Mouse (Mus musculus) A20 (cell line): Measurements from ENCODE around the gene Tapt1.

ENCODE experiments used
- DNase-seq: peaks from one replicate; pipeline ENCODE4 v3.0.0-alpha.2; 2011; ENCODE audit warnings: low read depth, low spot score

The Tapt1 gene

DNA sequence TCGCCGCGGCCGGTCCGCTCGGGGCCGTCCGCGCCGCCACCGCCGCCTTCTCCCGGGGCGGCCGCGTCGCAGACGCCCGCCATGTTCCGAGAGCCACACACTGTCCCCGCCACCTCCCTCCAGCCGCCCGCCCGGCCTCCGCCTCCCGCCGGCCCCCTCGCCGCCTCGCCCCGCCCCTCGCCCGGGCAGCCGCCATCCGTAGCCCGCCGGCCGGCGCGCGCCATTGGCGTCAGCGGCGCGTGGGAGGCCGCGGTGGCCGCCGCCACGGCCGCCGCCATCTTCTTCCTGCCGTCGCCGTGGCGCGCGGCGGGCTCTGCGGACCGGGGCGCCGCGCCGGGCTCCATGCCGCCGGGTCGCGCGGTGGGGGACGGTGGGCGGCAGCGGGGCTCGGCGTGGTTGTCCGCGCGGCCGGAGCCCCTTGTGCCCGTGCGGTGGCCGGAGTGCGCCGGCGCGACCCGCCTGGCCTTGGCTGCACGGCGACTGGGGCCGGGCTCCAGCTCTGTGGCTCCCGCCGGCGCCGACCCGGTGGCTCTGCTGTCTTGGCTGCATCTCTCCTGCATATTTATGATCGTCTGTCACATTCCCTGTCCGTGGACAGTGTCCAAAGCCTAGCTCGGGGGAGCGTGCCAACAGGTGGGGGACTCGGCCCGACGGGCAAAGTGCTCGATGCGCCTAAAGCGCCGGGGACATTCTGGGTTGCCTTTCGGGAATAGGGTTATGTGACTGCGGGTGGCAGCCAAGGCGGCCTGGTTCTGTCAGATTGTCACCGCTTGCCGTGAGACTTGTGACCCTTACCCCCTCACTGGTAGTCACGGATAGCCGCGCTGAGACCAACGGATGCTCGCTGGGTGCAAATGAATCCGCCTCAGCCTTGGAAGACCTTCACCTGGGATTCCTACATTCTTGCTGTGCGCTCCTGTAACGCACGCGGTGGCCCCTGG is at the start of gene Tapt1:
Gene Tapt1, minus strand, starts transcription at position 106 of the 941 bp plus-strand sequence.
- peak; percentile 75 for DNase-seq

DNA sequence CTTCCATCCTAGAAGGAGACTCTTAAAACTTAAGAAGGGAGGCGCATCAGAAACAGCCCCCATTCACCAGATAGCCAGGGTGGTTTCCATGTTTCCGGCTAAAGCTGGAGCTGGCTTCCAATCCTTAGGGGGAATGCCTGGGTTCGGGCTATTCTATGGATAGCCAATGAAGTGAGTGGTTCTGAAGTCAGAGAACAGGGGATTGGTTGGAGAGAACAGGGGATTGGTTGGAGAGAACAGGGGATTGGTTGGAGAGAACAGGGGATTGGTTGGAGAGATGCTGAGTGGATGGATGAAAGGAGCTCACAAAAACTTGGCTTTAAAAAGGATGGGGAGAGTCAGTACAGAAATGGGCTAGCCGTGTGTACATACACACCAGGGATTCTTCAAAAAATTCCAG is 45.1 kb upstream of the Tapt1 start:
- DNase-seq = no peak

DNA sequence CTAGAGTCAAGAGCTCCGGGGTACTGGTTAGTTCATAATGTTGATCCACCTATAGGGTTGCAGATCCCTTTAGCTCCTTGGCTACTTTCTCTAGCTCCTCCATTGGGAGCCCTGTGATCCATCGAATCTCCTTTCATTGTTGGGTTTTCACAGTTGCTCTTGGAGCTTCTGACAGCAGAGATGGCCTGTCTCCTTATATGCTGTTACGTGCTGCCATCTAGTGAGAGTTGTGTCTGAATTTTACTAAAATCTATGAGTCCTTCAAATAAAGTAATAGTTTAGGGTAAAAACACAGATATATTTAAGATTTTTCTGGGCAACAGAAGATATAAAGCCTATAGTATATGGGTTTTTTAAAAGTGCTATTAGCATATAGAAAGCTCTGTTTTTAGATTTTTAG is 42.1 kb upstream of the Tapt1 start:
- peak; percentile 36 for DNase-seq

DNA sequence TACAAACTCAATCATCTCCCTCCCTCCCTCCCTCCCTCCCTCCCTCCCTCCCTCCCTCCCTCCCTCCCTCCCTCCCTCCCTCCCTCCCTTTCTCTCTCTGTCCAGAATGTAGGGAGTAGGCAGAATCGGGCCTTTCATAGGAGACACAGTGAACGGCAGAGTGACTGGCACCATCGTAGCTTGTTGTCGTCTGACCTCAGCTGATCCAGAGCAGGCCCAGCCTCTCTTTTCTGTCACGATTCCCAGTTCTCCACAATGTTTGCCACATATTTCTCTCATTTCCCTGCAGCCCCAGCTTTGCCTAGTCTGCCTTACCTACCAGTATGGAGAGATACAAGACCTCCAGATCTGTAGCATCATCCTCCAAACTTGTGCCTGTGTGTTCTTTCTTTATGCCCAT is 35.3 kb upstream of the Tapt1 start:
- no peak for DNase-seq

DNA sequence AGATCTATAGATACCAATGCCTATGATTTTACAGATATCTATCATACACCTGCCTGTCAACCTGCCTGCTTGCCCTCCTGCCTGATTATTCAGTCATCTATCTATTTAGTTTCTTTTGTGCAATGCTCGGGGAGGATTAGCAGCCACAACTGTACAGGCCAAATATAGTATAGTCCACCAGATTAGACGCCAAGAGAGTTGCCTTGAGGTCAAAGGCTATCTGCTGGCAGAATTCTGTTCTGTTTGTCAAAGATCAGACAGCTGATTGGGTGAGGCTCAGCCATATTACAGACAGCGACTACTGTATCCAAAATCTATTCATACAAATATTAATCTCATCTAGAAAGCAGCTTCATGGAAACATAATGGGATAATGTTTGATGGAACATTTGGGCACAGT is 34.7 kb upstream of the Tapt1 start:
- DNase-seq = no peak

DNA sequence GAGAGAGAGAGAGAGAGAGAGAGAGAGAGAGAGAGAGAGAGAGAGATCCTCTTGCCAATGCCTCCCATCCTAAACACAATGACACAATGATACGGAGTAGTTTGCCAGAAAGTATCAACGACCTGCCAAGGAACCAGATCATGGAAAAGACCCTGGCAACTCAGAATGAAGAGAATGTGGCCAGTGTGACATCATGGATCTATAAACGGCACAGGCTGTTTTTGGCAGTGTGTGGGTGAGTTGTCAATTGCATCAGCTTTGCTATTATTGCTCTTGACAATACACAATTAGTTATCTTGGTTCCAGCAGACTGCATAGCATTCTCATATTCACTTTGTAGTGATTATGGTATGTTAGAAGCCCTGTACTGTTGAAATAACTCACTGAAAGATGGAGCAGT is 33.3 kb upstream of the Tapt1 start:
- DNase-seq = no peak

DNA sequence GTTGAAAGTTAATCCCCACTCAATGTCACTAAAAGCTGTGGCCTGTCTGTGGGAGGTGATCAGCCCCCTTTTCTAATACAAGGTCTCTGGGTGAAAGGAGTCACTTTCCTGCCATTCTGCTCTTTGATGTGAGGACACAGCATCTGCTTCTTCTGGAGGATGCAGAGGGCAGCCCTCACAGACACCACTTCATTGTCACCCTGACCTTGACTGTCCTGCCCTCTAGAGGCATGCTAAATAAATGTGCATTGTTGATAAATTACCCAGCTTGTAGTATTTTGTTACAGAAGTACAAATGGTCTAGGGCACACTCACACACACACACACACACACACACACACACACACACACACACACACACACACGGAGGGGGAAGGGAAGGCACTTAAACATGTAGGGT is 31.7 kb upstream of the Tapt1 start:
- no peak for DNase-seq

DNA sequence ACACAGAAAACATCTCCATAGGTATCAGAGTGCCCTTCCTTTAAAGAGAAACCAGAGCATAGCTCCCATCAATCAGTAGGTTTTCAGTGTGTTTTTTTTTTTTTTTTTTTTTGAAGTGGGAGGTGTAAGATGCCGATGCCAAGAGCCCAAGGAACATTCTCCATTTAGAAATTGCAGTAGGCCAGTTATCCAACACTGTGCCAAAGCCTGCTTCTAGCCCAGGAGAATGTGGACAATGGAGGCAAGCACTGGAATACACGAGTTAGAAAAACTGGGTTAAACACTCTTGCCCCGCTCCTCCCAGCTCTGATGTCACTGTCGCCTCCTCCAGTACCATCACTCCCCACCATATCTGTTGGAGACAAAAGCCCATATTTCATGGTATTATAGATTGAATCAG is 31.0 kb upstream of the Tapt1 start:
- DNase-seq = no peak

DNA sequence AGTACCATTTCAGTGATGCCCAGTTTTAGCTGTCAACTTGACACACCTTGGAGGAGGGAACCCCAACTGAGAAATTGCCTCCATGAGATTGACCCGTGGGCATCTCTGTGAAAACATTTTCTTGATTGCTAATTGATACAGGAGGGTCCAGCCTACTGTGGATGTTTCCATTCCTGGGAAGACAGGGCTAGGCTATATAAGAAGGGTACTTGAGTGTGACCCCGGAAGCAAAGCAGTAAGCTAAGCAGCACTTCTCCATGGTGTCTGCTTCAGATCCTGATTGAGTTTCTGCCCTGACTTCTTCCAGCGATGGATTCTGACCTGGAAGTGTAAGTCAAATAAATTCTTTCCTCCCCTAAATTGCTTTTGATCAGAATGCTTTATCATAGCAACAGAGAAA is 30.1 kb upstream of the Tapt1 start:
- no peak for DNase-seq

DNA sequence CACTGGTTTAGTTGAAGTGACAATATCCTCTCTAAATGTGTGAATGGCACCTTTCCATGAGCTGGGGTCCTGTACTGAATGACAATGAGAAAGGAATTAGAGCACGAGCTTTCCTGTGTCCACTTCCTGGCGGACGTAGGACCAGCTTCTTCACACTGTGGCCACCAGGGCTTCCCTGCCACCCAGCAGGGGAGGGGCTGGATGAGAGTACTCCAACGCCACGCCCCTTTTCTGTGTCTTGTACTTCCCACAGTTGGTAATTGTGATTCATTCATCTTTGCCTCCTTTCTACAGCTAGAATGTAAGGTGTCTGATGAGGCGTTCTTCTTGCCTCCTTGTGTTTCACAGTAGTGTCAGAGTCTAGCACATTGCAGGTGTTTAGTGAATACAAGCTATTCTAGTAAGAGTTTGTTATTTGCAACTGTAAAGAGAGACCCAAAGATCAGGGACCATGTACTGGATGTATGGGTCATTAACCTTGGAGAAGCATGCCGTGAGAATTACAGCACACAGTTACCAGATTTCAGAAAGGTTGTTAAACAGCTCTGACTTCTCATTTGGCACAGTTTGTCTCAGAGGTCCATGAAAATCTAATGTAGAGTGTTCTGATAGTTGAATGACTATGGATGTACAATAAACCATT is 29.5 kb upstream of the Tapt1 start:
- DNase-seq = no peak

DNA sequence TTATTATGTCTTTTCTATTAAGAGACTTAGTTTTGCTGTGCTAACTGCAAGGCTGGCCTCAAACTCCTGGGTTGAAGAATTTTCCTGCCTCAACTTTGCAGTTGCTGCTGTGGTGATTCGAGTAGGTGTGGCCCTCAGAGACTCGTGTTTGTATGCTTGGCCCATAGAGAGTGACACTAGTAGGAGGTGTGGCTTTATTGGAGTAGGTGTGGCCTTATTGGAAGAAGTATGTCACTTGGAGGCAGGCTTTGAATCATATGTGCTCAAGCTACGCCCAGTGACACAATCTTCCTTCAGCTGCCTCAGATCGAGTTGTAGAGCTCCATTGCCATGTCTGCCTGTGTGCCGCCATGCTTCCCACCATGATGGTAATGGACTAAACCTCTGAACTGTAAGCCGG is 27.0 kb upstream of the Tapt1 start:
- DNase-seq = no peak

DNA sequence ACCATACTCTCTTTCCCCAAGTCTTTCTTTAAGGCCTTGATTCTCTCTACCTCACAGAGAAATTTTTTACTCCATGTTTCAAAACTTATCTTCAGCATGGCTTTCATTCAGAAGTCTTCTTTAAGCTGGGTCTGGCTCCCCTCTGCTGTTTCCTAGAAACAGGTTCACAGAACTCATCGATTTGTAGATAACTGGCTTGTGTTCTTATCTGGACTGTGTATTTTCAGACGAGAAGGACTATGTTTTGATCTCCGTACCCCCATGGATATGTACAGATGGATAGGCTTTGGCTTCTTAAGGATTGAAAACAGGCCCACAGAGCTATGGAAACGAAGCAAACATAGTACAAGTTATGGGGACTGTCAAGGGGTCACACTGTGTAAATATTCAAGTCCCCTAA is 26.0 kb upstream of the Tapt1 start:
- no peak for DNase-seq

DNA sequence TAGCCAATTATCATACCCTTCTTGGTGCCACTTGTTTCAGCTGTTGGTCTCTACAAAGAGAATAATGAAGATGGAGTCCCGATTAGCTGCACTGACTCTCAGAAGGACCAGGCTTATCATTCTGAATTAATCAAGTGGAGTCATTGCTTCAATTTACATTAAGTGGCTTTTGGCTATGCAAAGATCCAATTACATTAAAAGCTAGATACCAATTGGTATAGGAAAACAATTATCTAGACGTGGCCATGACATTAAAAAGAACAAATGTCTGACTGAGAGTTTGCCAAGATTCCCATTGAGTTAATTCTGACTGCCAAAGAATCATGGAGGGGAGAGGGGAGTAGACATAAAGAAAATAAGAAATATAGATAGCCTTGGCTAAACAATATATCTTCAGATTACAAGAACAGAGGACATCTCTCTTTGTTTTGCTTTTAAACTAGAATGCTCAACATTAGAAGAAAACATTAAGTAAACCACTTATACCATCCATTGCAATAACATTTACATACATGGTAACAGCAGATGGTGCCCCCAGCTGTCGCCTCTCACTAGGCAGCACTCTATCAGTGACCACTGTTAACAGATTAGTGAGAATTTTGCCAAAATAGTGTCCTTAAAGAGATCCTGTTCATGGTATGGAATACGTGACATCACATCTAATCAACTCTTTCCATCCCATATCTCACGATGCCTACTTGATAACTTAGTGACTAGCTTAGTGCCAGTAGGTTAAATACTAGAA is 24.0 kb upstream of the Tapt1 start:
- no peak for DNase-seq

DNA sequence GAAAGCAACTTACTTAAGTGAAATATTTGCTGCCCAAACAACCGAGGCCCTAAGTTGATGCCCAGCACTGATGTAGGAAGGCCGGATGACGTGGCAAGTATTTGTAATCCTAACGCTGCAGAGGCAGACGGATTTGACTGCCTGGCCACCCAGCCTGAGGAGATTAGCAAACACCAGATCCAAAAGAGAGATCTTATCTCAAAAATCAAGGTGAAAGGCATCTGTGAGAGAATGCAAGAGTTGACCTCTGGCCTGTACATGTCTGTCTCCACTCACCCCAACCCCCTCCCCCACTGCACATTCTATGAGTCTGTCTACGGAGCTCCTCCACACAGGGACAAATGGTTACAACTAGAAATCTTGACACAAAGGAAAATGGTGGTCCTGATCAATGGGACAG is 22.9 kb upstream of the Tapt1 start:
- no peak for DNase-seq

DNA sequence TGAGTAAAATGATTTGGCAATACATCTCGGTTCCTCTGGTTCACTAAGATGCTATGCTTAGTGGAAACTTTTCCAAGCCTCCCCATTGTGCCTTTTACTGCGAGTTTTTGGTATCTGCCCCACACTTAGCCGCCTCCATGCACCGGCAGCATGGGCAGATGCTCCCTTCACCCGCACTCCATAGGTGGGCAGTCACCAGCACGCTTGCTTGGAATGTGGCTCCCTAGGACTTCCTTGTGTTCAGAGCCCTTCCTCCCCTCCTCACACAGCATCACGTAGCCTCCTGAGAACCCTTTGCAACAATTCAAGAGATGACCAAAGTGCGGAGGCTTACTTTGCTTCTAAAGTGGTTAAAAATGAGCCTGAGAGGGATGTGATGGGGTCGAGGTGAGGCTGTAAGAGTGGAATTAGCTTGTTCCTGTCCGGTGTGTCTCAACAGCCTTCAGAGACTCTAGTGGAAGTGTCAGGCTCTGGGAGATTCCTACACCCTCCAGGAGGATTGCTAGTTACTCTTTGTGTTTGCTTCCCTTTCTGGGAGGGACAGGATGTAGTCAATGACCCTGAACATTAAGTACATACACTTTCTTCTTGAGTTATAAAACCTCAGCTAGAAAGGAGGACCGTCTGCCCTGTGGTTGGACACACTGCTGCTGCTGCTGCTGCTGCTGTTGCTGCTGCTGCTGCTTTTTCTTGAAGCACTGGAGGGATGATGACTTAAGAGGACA is 20.2 kb upstream of the Tapt1 start:
- no peak for DNase-seq

DNA sequence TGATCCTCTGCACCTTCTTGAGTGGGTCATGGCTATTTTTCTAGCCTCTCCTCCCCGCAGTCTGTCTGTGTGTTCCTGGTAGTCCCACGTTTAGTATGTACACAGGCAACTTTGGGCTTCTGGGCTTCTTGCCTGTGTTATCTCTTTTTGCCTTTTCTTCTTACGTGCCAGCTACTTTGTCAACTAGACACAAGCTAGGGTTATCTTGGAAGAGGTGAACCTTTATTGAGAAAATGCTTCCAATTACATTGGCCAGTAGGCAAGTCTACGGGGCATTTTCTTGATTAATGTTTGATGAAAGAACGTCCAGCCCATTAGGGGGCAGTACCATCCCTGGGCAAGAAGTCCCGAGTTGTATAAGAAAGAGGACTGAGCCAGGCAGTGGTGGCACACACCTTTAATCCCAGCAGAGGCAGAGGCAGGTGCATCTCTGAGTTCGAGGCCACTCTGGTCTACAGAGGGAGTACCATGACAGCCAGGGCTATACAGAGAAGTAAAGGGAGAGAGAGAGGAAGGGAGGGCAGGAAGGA is 18.5 kb upstream of the Tapt1 start:
- DNase-seq = no peak

DNA sequence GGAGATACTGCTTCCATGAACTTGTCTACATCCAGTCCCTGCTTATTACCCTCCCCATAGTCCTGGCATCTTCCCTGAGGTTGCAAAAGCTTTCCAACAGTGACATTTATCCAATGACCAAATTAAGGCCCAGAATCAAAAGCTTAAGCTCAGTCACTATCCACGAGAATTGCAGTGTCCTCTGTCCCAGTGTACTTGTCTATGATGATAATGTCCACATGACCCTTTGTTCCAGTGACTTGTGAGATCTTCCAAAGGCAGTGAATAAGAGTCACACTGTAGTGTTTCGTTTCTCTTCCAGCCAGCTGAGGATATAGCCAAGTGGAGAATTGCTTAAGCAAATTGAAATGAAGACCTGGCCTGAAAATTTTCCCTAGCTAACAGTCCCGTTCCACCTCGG is 16.4 kb upstream of the Tapt1 start:
- no peak for DNase-seq

DNA sequence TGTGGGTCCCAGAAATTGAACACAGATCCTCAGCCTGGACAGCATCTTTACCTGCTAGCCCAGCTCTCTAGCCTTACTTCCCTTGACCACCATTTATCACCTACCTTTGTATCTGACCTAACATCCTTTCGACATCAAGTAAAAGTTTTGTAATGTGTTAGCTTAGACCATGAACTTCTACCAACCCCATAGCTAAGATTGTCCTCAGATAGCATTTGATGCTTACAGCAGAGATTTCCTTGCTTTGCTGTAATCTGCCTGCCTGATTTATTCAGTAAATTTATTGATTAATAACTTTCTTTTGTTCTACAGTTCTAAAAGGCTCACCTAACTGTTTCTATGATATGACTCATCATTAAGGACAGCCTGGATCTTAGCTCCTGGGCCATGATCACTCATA is 15.3 kb upstream of the Tapt1 start:
- no peak for DNase-seq

DNA sequence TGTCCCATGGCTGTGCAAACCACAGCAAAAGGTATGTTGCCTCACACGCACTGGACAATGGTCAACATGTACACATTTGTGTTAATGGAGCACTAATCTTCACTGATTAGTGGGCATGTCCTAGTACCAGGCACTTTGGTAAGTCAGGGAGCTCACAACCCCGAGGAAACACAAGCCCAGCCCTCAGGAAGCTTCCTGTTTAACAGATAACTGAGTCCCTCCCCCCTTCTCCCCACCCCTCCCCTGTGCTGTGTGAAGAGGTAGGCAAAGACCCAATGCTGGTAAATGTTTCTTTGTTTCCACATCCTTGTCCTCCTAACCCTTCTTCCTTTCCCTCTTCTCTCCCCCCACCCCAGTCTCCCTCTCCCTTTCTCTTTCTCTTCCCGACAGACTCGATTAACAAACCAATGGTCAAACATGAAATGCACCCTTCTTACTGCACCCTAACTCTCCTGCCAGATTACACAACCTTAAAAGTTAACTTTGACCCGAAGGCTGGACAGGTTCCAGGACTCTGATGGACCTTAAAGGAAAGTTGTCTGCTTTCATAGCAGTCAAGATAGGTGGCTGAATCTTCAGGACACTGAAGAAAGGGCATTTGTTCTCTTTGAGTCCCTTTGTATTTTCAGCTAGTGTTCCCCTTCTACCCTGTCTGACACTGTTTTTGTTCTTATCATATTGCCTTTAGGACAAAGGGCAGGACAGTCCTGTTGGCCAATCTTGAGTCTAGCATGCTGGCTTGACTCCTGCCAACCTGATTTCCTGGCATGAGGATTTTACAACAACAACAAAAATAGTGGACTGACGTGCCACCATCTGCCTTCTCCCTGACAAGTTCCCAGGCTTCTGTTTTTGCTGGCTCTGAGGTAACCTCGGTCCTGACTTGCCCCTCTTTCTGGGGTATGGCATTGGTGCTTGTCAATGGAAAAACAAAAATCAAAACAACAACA is 13.0 kb upstream of the Tapt1 start:
- DNase-seq = no peak

DNA sequence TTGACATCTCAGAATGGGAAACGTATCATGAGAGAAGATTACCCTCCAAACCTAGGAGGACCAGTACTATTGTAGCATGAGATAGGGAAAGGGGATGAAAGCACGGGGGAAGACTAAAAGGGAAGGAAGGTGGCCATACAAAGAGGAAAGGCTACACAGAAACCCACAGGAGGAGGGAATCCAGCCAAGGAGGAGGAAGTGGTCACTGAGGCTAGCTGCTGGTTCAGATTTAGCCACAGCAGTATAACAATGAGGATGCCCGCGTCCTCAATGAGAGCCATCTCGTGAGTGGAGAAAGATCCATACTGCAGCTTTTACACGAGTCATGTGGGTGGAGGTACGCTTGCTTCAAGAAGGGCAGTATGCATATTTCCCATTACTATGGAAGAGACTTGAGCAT is 11.8 kb upstream of the Tapt1 start:
- DNase-seq = no peak
